Mouse (Mus musculus): Measurements from ENCODE around the gene Etl4. TPM values are rescaled to one million over a fixed set of nuclear protein-coding genes. Genes with fewer than 3 reads are reported as not detected.

Etl4 gene
- total and polyA plus RNA-seq, 3 experiments, result not detected

- no peak for DNase-seq (ENCODE audit: low read depth, low spot score)
- Histone ChIP-seq H3K9me3 (replicated peaks; ENCODE audit: insufficient read depth, low read length) (no peaks in the 10 kb centered on the region), H3K9ac (ENCODE audit: control insufficient read depth, low read depth, low read length, poor library complexity, severe bottlenecking) (no peak overlapping the region)
Observed at GRCm38 (mm10) chr2:20076118-20076796, 166.7 kb downstream of the Etl4 start.

GRCm38 (mm10) chr2:20084781-20085180, 175.2 kb downstream of the Etl4 start:
- Histone ChIP-seq H3K9me3 (replicated peaks; ENCODE audit: insufficient read depth, low read length) (no peaks in the 10 kb centered on the region), H3K4me1 (ENCODE audit: control insufficient read depth in 1 of 2, insufficient read depth in 2 of 2, low read length in 2 of 2) (no peaks in the 10 kb centered on the region), H3K27ac (ENCODE audit: control insufficient read depth, low read depth, low read length) (no peak overlapping the region), H3K27me3 (ENCODE audit: control insufficient read depth in 1 of 2, insufficient read depth in 2 of 2, low read length in 2 of 2) (no peaks in the 10 kb centered on the region), H3K36me3 (ENCODE audit: control insufficient read depth in 1 of 2, insufficient read depth in 2 of 2, low read length in 2 of 2) (no peaks in the 10 kb centered on the region), H3K9ac (ENCODE audit: control insufficient read depth, low read depth, low read length, poor library complexity, severe bottlenecking) (no peak overlapping the region), H3K79me2 (ENCODE audit: control insufficient read depth, insufficient read depth, low read length, poor library complexity) (no peaks in the 10 kb centered on the region), H3K4me3 (ENCODE audit: control insufficient read depth in 1 of 2, insufficient read depth in 1 of 2, low read depth in 2 of 2, low read length in 2 of 2) (no peak overlapping the region)
- DNase-seq (ENCODE audit: low read depth, low spot score), result no peak
- TF ChIP-seq MAFK (IDR thresholded peaks at IDR 0.05; ENCODE audit: borderline replicate concordance, low read depth, low read length), result no peak
- TF ChIP-seq GATA1 (IDR thresholded peaks at IDR 0.05; ENCODE audit: low read depth, low read length), result no peak
- no peak for TF ChIP-seq CHD1 (IDR thresholded peaks at IDR 0.05; ENCODE audit: low read depth, low read length)
- no peak for TF ChIP-seq MYC (IDR thresholded peaks at IDR 0.05; ENCODE audit: low read depth, low read length)
- no peak for TF ChIP-seq E2F4 (IDR thresholded peaks at IDR 0.05; ENCODE audit: borderline replicate concordance, low read depth, low read length)
- no peak for TF ChIP-seq ZKSCAN1 (IDR thresholded peaks at IDR 0.05; ENCODE audit: low read depth, low read length)
- no peak for TF ChIP-seq NELFE (IDR thresholded peaks at IDR 0.05; ENCODE audit: low read depth, low read length)
- no peak for TF ChIP-seq ZC3H11A (IDR thresholded peaks at IDR 0.05; ENCODE audit: low read depth, low read length)
- TF ChIP-seq HCFC1 (IDR thresholded peaks at IDR 0.05; ENCODE audit: low read depth, low read length), result no peak
- TF ChIP-seq MYB (IDR thresholded peaks at IDR 0.05; ENCODE audit: low read depth, low read length), result no peak
- TF ChIP-seq MEF2A (IDR thresholded peaks at IDR 0.05; ENCODE audit: extremely low read depth, insufficient replicate concordance, low read depth, low read length, poor library complexity, severe bottlenecking), result no peak
- TF ChIP-seq POLR2AphosphoS5 (IDR thresholded peaks at IDR 0.05; ENCODE audit: borderline replicate concordance, low read depth, low read length), result no peak
- TF ChIP-seq SIN3A (IDR thresholded peaks at IDR 0.05; ENCODE audit: low read length), result no peak
- TF ChIP-seq GABPA (IDR thresholded peaks at IDR 0.05; ENCODE audit: low read depth, low read length), result no peak
- TF ChIP-seq USF2 (IDR thresholded peaks at IDR 0.05; ENCODE audit: borderline replicate concordance in 1 of 2, insufficient read depth in 1 of 2, low read depth in 1 of 2, low read length in 2 of 2), result no peak
- TF ChIP-seq UBTF (IDR thresholded peaks at IDR 0.05; ENCODE audit: borderline replicate concordance, insufficient read depth, low read depth, low read length), result no peak
- TF ChIP-seq TBP (IDR thresholded peaks at IDR 0.05; ENCODE audit: low read depth, low read length), result no peak
- TF ChIP-seq CTCF (IDR thresholded peaks at IDR 0.05 in 2 of 3, conservative IDR thresholded peaks at IDR 0.05 in 1 of 3; ENCODE audit: control insufficient read depth in 1 of 3, insufficient read depth in 1 of 3, low read depth in 2 of 3, low read length in 3 of 3, poor library complexity in 1 of 3, severe bottlenecking in 1 of 3), result no peak
- no peak for TF ChIP-seq RCOR1 (IDR thresholded peaks at IDR 0.05; ENCODE audit: low read depth, low read length)

More at GRCm38 (mm10) chr2:20076118-20076796, 166.7 kb downstream of the Etl4 start:
- no peaks in the 10 kb centered on the region for H3K36me3 ChIP-seq (ENCODE audit: control insufficient read depth in 1 of 2, insufficient read depth in 2 of 2, low read length in 2 of 2)
- H3K79me2 ChIP-seq (ENCODE audit: control insufficient read depth, insufficient read depth, low read length, poor library complexity), result no peaks in the 10 kb centered on the region
- H3K27ac ChIP-seq (ENCODE audit: control insufficient read depth, low read depth, low read length), result no peak overlapping the region
- H3K27me3 ChIP-seq (ENCODE audit: control insufficient read depth in 1 of 2, insufficient read depth in 2 of 2, low read length in 2 of 2), result no peaks in the 10 kb centered on the region
- TF ChIP-seq POLR2AphosphoS5 (IDR thresholded peaks at IDR 0.05; ENCODE audit: borderline replicate concordance, low read depth, low read length) (no peak), BHLHE40 (IDR thresholded peaks at IDR 0.05; ENCODE audit: borderline replicate concordance, low read depth, low read length) (no peak), TCF12 (IDR thresholded peaks at IDR 0.05; ENCODE audit: low read depth, low read length) (no peak)
- no peaks in the 10 kb centered on the region for H3K4me1 ChIP-seq (ENCODE audit: control insufficient read depth in 1 of 2, insufficient read depth in 2 of 2, low read length in 2 of 2)
- H3K4me3 ChIP-seq (ENCODE audit: control insufficient read depth in 1 of 2, insufficient read depth in 1 of 2, low read depth in 2 of 2, low read length in 2 of 2), result no peak overlapping the region
